Mouse (Mus musculus) embryonic facial prominence, embryonic 14.5 days (tissue): Measurements from ENCODE around the gene Pwwp2a. TPM values are rescaled to one million over a fixed set of nuclear protein-coding genes. Genes with fewer than 3 reads are reported as not detected.

Source experiments
- ATAC-seq: fragments of 200-750 bp; cut with Nextera tagmentation; 2 replicates; pipeline ENCODE4 v1.8.0; 2017; ENCODE audit warnings: low read depth, moderate number of reproducible peaks, moderate TSS enrichment
- DNase-seq: peaks from one replicate; pipeline ENCODE4 v3.0.0-alpha.2; 2015; ENCODE audit warnings: low spot score
- H3K27ac ChIP-seq: fragments of 300-500 bp; sonication (generic); replicated peaks from 2 replicates; pipeline ENCODE4 v1.5.1; 2014; ENCODE audit warnings: low read depth, mild to moderate bottlenecking, low read length, moderate library complexity
- H3K27me3 ChIP-seq: fragments of 300-500 bp; sonication (generic); replicated peaks from 2 replicates; pipeline ENCODE4 v1.6.1; 2014; ENCODE audit warnings: low read length; ENCODE audit not compliant: control insufficient read depth, insufficient read depth
- H3K36me3 ChIP-seq: fragments of 300-500 bp; sonication (generic); 2 replicates; pipeline ENCODE4 v1.6.1; 2014; ENCODE audit warnings: low read length, mixed read lengths; ENCODE audit not compliant: control insufficient read depth, insufficient read depth
- H3K4me1 ChIP-seq: fragments of 300-500 bp; sonication (generic); 2 replicates; pipeline ENCODE4 v1.6.1; 2014; ENCODE audit warnings: antibody characterized with exemption, low read length; ENCODE audit not compliant: control insufficient read depth, insufficient read depth
- H3K4me2 ChIP-seq: fragments of 300-500 bp; sonication (generic); 2 replicates; pipeline ENCODE4 v1.6.1; 2014; ENCODE audit warnings: low read depth, mild to moderate bottlenecking, low read length, moderate library complexity, mixed read lengths
- H3K4me3 ChIP-seq: fragments of 300-500 bp; sonication (generic); 2 replicates; pipeline ENCODE4 v1.5.1; 2014; ENCODE audit warnings: low read depth, mild to moderate bottlenecking, low read length
- H3K9ac ChIP-seq: fragments of 300-500 bp; sonication (generic); 2 replicates; pipeline ENCODE4 v1.6.1; 2014; ENCODE audit warnings: low read depth, mild to moderate bottlenecking, low read length, moderate library complexity, mixed read lengths
- H3K9me3 ChIP-seq: fragments of 300-500 bp; sonication (generic); 2 replicates; pipeline ENCODE4 v1.6.1; 2016; ENCODE audit warnings: low read length; ENCODE audit not compliant: control insufficient read depth
- WGBS: fragments of 180-500 bp; shearing (Covaris S2); extraction: QIAGEN DNeasy Blood & Tissue Kit; methylation state at CpG from one replicate; pipeline ENCODE4 v1.1.7; 2014; 5-methylcytosine and 5-hydroxymethylcytosine counted together
- polyA plus RNA-seq: library from polyadenylated mRNA; unstranded; fragments of >200 nt; fragmentation: Nextera tagmentation; extraction: Ambion mirVana; gene quantifications from 2 replicates; pipeline ENCODE4 v1.2.1, GENCODE M21; 2014

Pwwp2a gene
- polyA plus RNA-seq, 1 experiment from 2014 or later: 31.1 TPM

DNA sequence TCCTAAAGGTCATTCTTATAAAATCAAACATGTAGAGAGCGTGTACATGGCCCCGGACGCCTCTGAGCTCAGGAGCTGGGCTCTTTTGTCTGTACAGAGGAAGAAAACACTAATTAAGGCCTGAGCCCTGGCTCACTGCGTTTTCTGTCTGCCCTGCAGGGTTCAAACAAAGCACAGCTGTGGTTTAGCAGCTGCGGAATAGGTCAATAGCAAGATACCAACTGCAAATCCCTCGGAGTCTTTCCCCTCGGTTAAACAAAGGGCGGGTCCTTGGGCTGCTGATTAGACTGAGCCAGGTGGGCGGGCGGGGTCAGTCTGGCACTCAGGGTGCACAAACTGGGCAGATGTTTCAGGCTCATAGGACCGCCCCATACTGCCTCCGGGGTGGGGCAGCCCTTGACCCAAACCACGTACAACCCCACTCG, 28.7 kb upstream of the Pwwp2a start:
- Histone ChIP-seq H3K27me3 (no peaks in the 10 kb centered on the region), H3K27ac (peak overlapping the region; percentile 45; the same call in 1 of the 2 replicates), H3K9ac (no peak overlapping the region), H3K36me3 (no peaks in the 10 kb centered on the region), H3K4me2 (no peak overlapping the region), H3K4me3 (no peak overlapping the region), H3K9me3 (no peaks in the 10 kb centered on the region), H3K4me1 (no peaks in the 10 kb centered on the region)
- ATAC-seq (peak; percentile 89), DNase-seq (peak; percentile 86)
- WGBS: 44% methylated on average over 14 of the region's 14 CpGs

DNA sequence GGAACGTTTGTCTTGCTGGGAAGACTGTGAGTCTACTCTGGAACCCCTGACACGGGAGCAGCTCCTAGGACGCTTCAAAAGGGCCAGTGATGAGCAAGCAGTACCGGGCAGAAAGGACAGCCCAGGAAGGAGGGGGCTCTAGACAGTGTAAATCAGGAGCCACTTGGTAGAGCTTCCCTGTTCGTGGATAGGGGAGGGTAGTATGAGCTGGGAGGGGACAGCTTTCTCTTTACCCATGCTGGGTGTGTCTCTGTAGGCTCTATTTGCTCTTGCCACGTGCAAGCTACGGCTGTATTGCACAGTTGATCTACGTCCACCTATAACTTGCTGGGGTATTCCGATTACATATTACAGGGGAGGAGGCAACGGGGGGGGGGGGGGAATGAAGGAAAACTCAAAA, 25.3 kb upstream of the Pwwp2a start:
- no peaks in the 10 kb centered on the region for H3K9me3 ChIP-seq
- WGBS: 54% methylated on average over 10 of the region's 10 CpGs
- no peak overlapping the region for H3K4me2 ChIP-seq
- H3K9ac ChIP-seq: no peak overlapping the region
- no peak overlapping the region for H3K27ac ChIP-seq
- no peaks in the 10 kb centered on the region for H3K36me3 ChIP-seq
- DNase-seq (no peak), ATAC-seq (peak; percentile 31; the same call in 1 of the 2 replicates)
- H3K4me1 ChIP-seq: no peaks in the 10 kb centered on the region
- H3K4me3 ChIP-seq: no peak overlapping the region
- no peaks in the 10 kb centered on the region for H3K27me3 ChIP-seq

DNA sequence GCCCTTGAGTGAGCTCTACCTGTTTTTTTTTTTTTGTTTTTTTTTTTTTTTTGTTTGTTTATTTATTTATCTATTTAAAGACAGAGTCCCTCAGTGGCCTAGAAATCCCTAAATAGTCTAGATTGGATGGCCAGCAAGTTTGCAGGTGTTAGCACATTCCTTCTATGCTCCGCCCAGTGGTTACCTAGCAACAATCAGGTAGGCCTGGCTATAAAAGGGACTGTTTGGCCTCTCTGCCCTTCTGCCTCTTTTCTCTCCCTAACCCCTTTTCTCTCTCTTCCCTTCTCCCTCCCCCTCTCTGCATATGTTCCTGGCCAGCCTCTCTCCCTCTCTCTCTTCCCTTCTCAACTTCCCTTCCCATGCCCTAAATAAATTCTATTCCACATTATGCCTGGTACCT, 23.8 kb upstream of the Pwwp2a start:
- no peak overlapping the region for H3K27ac ChIP-seq
- H3K4me2 ChIP-seq: no peak overlapping the region
- ATAC-seq (no peak), DNase-seq (no peak)
- no peaks in the 10 kb centered on the region for H3K9me3 ChIP-seq
- H3K4me1 ChIP-seq: no peaks in the 10 kb centered on the region
- H3K4me3 ChIP-seq: no peak overlapping the region
- H3K27me3 ChIP-seq: no peaks in the 10 kb centered on the region
- H3K36me3 ChIP-seq: no peaks in the 10 kb centered on the region
- H3K9ac ChIP-seq: no peak overlapping the region
- 100% methylated on average over 1 of the region's 1 CpGs for WGBS

DNA sequence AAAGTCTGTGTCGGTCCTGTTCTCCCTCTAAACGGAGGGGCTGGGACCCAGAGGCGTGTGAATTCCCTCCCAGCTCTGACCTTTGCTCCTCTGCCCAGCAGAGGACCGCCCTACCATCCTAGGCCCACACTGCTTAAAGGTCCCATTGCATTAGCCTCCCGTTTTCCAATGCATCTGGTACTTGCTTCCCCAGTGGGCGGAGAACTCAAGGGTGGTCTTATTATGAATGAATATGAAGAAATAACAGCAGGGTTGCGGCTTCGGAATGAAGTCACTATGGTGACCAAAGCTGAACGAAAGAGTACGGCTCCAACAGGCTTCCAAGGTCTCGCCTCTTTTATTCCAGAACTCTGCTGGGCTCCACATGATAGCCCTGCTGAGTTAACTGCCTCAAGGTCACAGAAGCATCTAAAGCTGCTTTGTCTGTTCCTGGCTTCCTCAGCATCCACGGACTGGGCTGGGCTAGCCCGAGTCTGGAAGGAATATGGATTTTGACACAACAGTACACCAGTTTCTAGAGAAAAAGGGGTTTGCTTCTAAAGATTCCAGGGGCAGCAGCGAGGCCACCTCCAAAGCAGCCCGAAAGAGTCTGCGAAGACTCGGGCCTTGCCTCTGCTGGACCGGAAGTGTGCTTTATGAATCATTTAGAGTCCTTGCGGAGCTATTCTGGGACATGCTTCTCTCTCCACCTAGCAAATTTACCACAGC, 14.6 kb upstream of the Pwwp2a start:
- Histone ChIP-seq H3K9ac (no peak overlapping the region), H3K27ac (0 out of 2 replicates have a peak overlapping the region, but pooled peaks have one; percentile 28), H3K27me3 (no peaks in the 10 kb centered on the region), H3K4me3 (no peak overlapping the region), H3K36me3 (no peaks in the 10 kb centered on the region), H3K9me3 (no peaks in the 10 kb centered on the region), H3K4me2 (no peak overlapping the region), H3K4me1 (peaks cover 6% of the 10 kb centered on the region; the same call in 1 of the 2 replicates)
- WGBS: 65% methylated on average over 19 of the region's 19 CpGs
- peak; percentile 75; the same call in 1 of the 2 replicates for ATAC-seq
- peak; percentile 26 for DNase-seq

DNA sequence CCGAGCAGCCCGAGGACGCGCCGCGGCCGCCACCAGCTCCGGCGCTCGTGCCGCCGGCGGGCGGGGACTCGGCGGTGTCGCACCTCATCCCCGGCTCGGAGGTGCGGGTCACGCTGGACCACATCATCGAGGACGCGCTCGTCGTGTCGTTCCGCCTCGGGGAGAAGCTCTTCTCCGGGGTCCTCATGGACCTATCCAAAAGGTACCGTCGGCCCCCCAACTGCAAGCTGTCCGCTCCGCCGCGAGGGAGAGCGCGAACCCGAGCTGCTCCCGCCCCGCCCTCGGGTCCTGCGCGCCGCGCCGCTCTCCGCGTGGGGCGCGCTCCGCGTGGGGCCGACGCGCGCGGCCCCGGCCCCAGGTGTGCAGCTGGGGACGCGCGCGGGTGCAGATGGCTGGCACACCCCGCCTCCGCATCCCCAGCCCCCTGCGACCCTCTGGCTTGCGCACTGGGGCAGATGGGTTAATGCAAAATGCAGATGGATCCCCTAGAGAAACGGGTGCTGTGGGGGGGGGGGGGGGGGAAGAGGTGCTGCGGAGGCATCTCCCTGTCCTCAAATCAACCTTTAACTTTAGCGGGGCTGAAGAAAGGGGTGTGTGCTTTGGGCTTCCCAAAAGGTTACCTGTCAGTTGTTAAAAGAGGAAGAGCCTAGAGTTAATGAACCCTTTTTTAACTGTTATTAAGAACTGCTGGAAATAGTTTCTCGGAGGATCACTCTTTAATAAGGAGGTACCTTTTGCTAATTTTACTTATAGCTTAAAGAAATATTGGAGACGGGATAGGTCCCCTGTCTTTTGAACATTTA, 818 bp downstream of the Pwwp2a start:
- Histone ChIP-seq H3K9ac (peak overlapping the region; percentile 97), H3K27ac (peak overlapping the region; percentile 91), H3K36me3 (peaks cover 25% of the 10 kb centered on the region), H3K4me3 (peak overlapping the region; percentile 91), H3K9me3 (no peaks in the 10 kb centered on the region), H3K27me3 (no peaks in the 10 kb centered on the region), H3K4me1 (peaks cover 9% of the 10 kb centered on the region), H3K4me2 (peak overlapping the region; percentile 84)
- DNase-seq (peak; percentile 70), ATAC-seq (peak; percentile 13)
- WGBS: 10% methylated on average over 8 of the region's 72 CpGs

DNA sequence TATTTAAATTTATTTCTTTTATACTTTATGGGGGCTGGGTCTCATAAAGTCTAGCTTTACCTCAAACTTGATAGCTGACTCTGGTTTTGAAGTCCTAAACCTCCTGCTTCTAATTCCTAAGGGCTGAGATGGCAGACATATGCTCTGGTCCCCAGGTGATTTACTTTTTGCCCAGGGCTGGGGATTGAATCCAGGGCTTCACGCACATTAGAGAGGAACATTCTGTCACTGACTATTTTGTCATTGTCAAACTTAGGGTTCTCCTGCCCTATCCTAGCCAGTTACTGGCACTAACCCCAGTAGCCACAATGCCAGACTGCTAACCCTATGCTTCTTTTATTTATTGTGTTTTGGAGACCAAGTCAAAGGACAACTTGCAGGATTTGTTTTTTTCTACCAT, 7.1 kb downstream of the Pwwp2a start:
- Histone ChIP-seq H3K27me3 (no peaks in the 10 kb centered on the region), H3K4me3 (no peak overlapping the region), H3K4me2 (no peak overlapping the region), H3K36me3 (peaks cover 76% of the 10 kb centered on the region), H3K27ac (no peak overlapping the region), H3K9me3 (no peaks in the 10 kb centered on the region), H3K9ac (no peak overlapping the region), H3K4me1 (0 out of 2 replicates have a peak, but pooled peaks cover 2% of the 10 kb centered on the region)
- ATAC-seq (no peak), DNase-seq (no peak)
- 83% methylated on average over 1 of the region's 1 CpGs for WGBS

DNA sequence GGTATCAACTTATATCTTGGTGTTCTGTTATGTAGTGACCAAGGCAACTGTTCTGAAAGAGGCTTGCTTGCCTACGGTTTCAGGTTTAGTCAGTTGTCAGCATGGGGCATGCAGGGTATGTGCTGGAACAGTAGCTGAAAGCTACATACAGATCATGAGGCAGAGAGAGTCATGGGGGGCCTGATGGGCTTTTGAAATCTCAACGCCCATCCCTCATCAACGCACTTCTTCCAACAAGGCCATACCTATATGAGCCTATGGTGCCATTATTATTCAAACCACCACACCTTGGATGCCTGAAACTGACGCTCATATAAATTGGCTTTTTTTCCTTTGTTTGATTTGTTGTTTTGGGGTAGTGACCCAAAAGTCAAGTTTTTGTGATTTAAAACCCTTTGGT, 14.8 kb downstream of the Pwwp2a start:
- H3K36me3 ChIP-seq: peaks cover 61% of the 10 kb centered on the region
- H3K4me3 ChIP-seq: no peak overlapping the region
- no peaks in the 10 kb centered on the region for H3K4me1 ChIP-seq
- H3K9me3 ChIP-seq: no peaks in the 10 kb centered on the region
- H3K27me3 ChIP-seq: no peaks in the 10 kb centered on the region
- H3K4me2 ChIP-seq: no peak overlapping the region
- DNase-seq: no peak
- 83% methylated on average over 4 of the region's 4 CpGs for WGBS
- no peak overlapping the region for H3K27ac ChIP-seq
- no peak overlapping the region for H3K9ac ChIP-seq
- no peak; the same call in 1 of the 2 replicates for ATAC-seq

DNA sequence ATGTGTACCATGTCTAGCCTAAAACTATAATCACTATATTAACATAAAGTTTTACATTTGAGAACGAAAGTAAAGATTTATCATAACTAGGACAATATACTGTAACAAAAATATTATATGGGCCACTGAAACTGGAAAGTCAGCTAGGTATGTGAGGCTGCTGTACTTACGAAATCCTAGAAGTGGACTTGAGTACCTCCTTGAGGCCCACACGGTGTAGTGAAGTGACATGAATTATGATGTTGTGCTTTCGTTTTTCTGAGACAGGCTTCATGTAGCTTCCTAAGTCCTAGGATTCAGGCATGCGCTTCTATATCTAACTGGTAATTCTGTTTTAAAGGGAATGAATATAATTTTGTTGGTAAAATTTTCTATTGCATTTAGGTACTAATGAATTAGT, 16.8 kb downstream of the Pwwp2a start:
- WGBS: 77% methylated on average over 5 of the region's 5 CpGs
- H3K27me3 ChIP-seq: no peaks in the 10 kb centered on the region
- no peaks in the 10 kb centered on the region for H3K4me1 ChIP-seq
- no peak overlapping the region for H3K9ac ChIP-seq
- DNase-seq: no peak
- no peaks in the 10 kb centered on the region for H3K9me3 ChIP-seq
- H3K36me3 ChIP-seq: peaks cover 41% of the 10 kb centered on the region
- no peak for ATAC-seq
- H3K27ac ChIP-seq: no peak overlapping the region
- no peak overlapping the region for H3K4me2 ChIP-seq
- no peak overlapping the region for H3K4me3 ChIP-seq
